Mouse (Mus musculus): Measurements from ENCODE around the gene Eln. TPM values are rescaled to one million over a fixed set of nuclear protein-coding genes. Genes with fewer than 3 reads are reported as not detected.
A peak's percentile ranks its signal among the peaks of the same experiment; 100 is the strongest.

The Eln gene
- polyA plus RNA-seq, 1 experiment from 2014 or later = 77.7 TPM

GRCm38 (mm10) chr5:134746201-134746600, 922 bp downstream of the Eln start:
- H3K27me3 ChIP-seq (ENCODE audit: insufficient read depth, low read length) = no peaks in the 10 kb centered on the region
- 66% methylated on average over 10 of the region's 10 CpGs for WGBS

GRCm38 (mm10) chr5:134745801-134746200, 1.3 kb downstream of the Eln start:
- TF ChIP-seq CTCF (IDR thresholded peaks at IDR 0.05; ENCODE audit: low read depth) = no peak
- H3K4me3 ChIP-seq (replicated peaks; ENCODE audit: low read depth, low read length) = no peak overlapping the region
- no peak for ATAC-seq (replicated peaks; ENCODE audit: low FRiP score, low read depth)
- H3K4me2 ChIP-seq (ENCODE audit: low read length) = no peak overlapping the region
- no peak for DNase-seq (ENCODE audit: low spot score)
- no peaks in the 10 kb centered on the region for H3K9me3 ChIP-seq (replicated peaks; ENCODE audit: low read length)
- H3K27ac ChIP-seq = no peak overlapping the region
- H3K36me3 ChIP-seq (ENCODE audit: insufficient read depth, low read length) = no peaks in the 10 kb centered on the region
- WGBS = 55% methylated on average over 3 of the region's 3 CpGs
- no peaks in the 10 kb centered on the region for H3K27me3 ChIP-seq (ENCODE audit: insufficient read depth, low read length)
- H3K9ac ChIP-seq (ENCODE audit: low read depth, low read length) = no peak overlapping the region
- H3K4me1 ChIP-seq (replicated peaks; ENCODE audit: insufficient read depth, low read length) = no peaks in the 10 kb centered on the region; the same call in 1 of the 2 replicates

More at GRCm38 (mm10) chr5:134746201-134746600, 922 bp downstream of the Eln start:
- no peak overlapping the region for H3K9ac ChIP-seq (ENCODE audit: low read depth, low read length)
- no peaks in the 10 kb centered on the region for H3K9me3 ChIP-seq (replicated peaks; ENCODE audit: low read length)
- no peak overlapping the region for H3K4me3 ChIP-seq (replicated peaks; ENCODE audit: low read depth, low read length)
- TF ChIP-seq CTCF (IDR thresholded peaks at IDR 0.05; ENCODE audit: low read depth) = no peak
- no peaks in the 10 kb centered on the region; the same call in 1 of the 2 replicates for H3K4me1 ChIP-seq (replicated peaks; ENCODE audit: insufficient read depth, low read length)
- peak overlapping the region; percentile 71; the same call in 1 of the 2 replicates for H3K4me2 ChIP-seq (ENCODE audit: low read length)
- no peak for ATAC-seq (replicated peaks; ENCODE audit: low FRiP score, low read depth)
- no peak for DNase-seq (ENCODE audit: low spot score)
- H3K27ac ChIP-seq = no peak overlapping the region
- H3K36me3 ChIP-seq (ENCODE audit: insufficient read depth, low read length) = no peaks in the 10 kb centered on the region

GRCm38 (mm10) chr5:134745000-134745399, 2.1 kb downstream of the Eln start:
- DNase-seq (ENCODE audit: low spot score) (no peak), ATAC-seq (replicated peaks; ENCODE audit: low FRiP score, low read depth) (no peak)
- Histone ChIP-seq H3K4me1 (replicated peaks; ENCODE audit: insufficient read depth, low read length) (no peaks in the 10 kb centered on the region; the same call in 1 of the 2 replicates), H3K27ac (no peak overlapping the region), H3K36me3 (ENCODE audit: insufficient read depth, low read length) (no peaks in the 10 kb centered on the region), H3K27me3 (ENCODE audit: insufficient read depth, low read length) (no peaks in the 10 kb centered on the region), H3K4me2 (ENCODE audit: low read length) (no peak overlapping the region), H3K9me3 (replicated peaks; ENCODE audit: low read length) (no peaks in the 10 kb centered on the region), H3K4me3 (replicated peaks; ENCODE audit: low read depth, low read length) (no peak overlapping the region), H3K9ac (ENCODE audit: low read depth, low read length) (no peak overlapping the region)
- WGBS = 83% methylated on average over 3 of the region's 3 CpGs
- TF ChIP-seq CTCF (IDR thresholded peaks at IDR 0.05; ENCODE audit: low read depth) = no peak

- no peaks in the 10 kb centered on the region for H3K36me3 ChIP-seq (ENCODE audit: insufficient read depth, low read length)
- no peak overlapping the region for H3K4me3 ChIP-seq (replicated peaks; ENCODE audit: low read depth, low read length)
- H3K4me1 ChIP-seq (replicated peaks; ENCODE audit: insufficient read depth, low read length) = no peaks in the 10 kb centered on the region; the same call in 1 of the 2 replicates
- no peak for DNase-seq (ENCODE audit: low spot score)
- no peak overlapping the region for H3K4me2 ChIP-seq (ENCODE audit: low read length)
- H3K9me3 ChIP-seq (replicated peaks; ENCODE audit: low read length) = no peaks in the 10 kb centered on the region
- H3K27ac ChIP-seq = no peak overlapping the region
- TF ChIP-seq CTCF (IDR thresholded peaks at IDR 0.05; ENCODE audit: low read depth) = no peak
- ATAC-seq (replicated peaks; ENCODE audit: low FRiP score, low read depth) = no peak
- H3K27me3 ChIP-seq (ENCODE audit: insufficient read depth, low read length) = no peaks in the 10 kb centered on the region
- no peak overlapping the region for H3K9ac ChIP-seq (ENCODE audit: low read depth, low read length)
- WGBS = 55% methylated on average over 12 of the region's 12 CpGs
These were observed 3.1 kb downstream of the Eln start for GRCm38 (mm10) chr5:134743991-134744390.

- Histone ChIP-seq H3K36me3 (ENCODE audit: insufficient read depth, low read length) (no peaks in the 10 kb centered on the region), H3K4me1 (replicated peaks; ENCODE audit: insufficient read depth, low read length) (no peaks in the 10 kb centered on the region; the same call in 1 of the 2 replicates), H3K9me3 (replicated peaks; ENCODE audit: low read length) (no peaks in the 10 kb centered on the region), H3K27ac (peak overlapping the region; percentile 36; the same call in 1 of the 2 replicates), H3K4me2 (ENCODE audit: low read length) (peak overlapping the region; percentile 41), H3K4me3 (replicated peaks; ENCODE audit: low read depth, low read length) (no peak overlapping the region), H3K9ac (ENCODE audit: low read depth, low read length) (no peak overlapping the region), H3K27me3 (ENCODE audit: insufficient read depth, low read length) (no peaks in the 10 kb centered on the region)
- no peak for ATAC-seq (replicated peaks; ENCODE audit: low FRiP score, low read depth)
- WGBS = 11% methylated on average over 19 of the region's 19 CpGs
- no peak for TF ChIP-seq CTCF (IDR thresholded peaks at IDR 0.05; ENCODE audit: low read depth)
- peak; percentile 29 for DNase-seq (ENCODE audit: low spot score)
These were observed 4.8 kb downstream of the Eln start for GRCm38 (mm10) chr5:134742221-134742795.

GRCm38 (mm10) chr5:134740501-134741341, 6.4 kb downstream of the Eln start:
- H3K4me2 ChIP-seq (ENCODE audit: low read length) = no peak overlapping the region
- DNase-seq (ENCODE audit: low spot score) (peak; percentile 28), ATAC-seq (replicated peaks; ENCODE audit: low FRiP score, low read depth) (no peak; the same call in 1 of the 2 replicates)
- H3K27ac ChIP-seq = no peak overlapping the region
- H3K4me1 ChIP-seq (replicated peaks; ENCODE audit: insufficient read depth, low read length) = no peaks in the 10 kb centered on the region
- no peak for TF ChIP-seq CTCF (IDR thresholded peaks at IDR 0.05; ENCODE audit: low read depth)
- H3K27me3 ChIP-seq (ENCODE audit: insufficient read depth, low read length) = no peaks in the 10 kb centered on the region
- WGBS = 65% methylated on average over 11 of the region's 11 CpGs
- no peaks in the 10 kb centered on the region for H3K9me3 ChIP-seq (replicated peaks; ENCODE audit: low read length)
- H3K9ac ChIP-seq (ENCODE audit: low read depth, low read length) = no peak overlapping the region
- no peak overlapping the region for H3K4me3 ChIP-seq (replicated peaks; ENCODE audit: low read depth, low read length)
- H3K36me3 ChIP-seq (ENCODE audit: insufficient read depth, low read length) = no peaks in the 10 kb centered on the region

Measured in kidney, postnatal 0 days (tissue).